Mouse (Mus musculus) lung, embryonic 15.5 days (tissue): Measurements from ENCODE around the gene Anapc13. TPM values are rescaled to one million over a fixed set of nuclear protein-coding genes. Genes with fewer than 3 reads are reported as not detected.

ENCODE experiments used
- ATAC-seq: fragments of 200-750 bp; cut with Nextera tagmentation; 2 replicates; pipeline ENCODE4 v1.8.0; 2017; ENCODE audit warnings: moderate number of reproducible peaks, borderline replicate concordance; ENCODE audit not compliant: low FRiP score, low TSS enrichment; ENCODE audit errors: extremely low read depth
- H3K27ac ChIP-seq: fragments of 300-500 bp; sonication (generic); 2 replicates; pipeline ENCODE4 v1.5.1; 2015; ENCODE audit warnings: moderate library complexity, mild to moderate bottlenecking, inconsistent platforms
- H3K27me3 ChIP-seq: fragments of 300-500 bp; sonication (generic); 2 replicates; pipeline ENCODE4 v1.6.1; 2015; ENCODE audit warnings: inconsistent platforms
- H3K36me3 ChIP-seq: fragments of 300-500 bp; sonication (generic); 2 replicates; pipeline ENCODE4 v1.6.1; 2015; ENCODE audit warnings: inconsistent platforms
- H3K4me1 ChIP-seq: fragments of 300-500 bp; sonication (generic); 2 replicates; pipeline ENCODE4 v1.6.1; 2015; ENCODE audit warnings: inconsistent platforms
- H3K4me2 ChIP-seq: fragments of 300-500 bp; sonication (generic); 2 replicates; pipeline ENCODE4 v1.6.1; 2015; ENCODE audit warnings: inconsistent platforms, mild to moderate bottlenecking, moderate library complexity
- H3K4me3 ChIP-seq: fragments of 300-500 bp; sonication (generic); 2 replicates; pipeline ENCODE4 v1.5.1; 2015; ENCODE audit warnings: mild to moderate bottlenecking, inconsistent platforms
- H3K9ac ChIP-seq: fragments of 300-500 bp; sonication (generic); 2 replicates; pipeline ENCODE4 v1.6.1; 2015; ENCODE audit warnings: inconsistent platforms
- H3K9me3 ChIP-seq: fragments of 300-500 bp; sonication (generic); 2 replicates; pipeline ENCODE4 v1.6.1; 2016; ENCODE audit warnings: inconsistent platforms
- WGBS: fragments of 180-500 bp; shearing (Covaris S2); methylation state at CpG from one replicate; pipeline ENCODE4 v1.1.7; 2015; 5-methylcytosine and 5-hydroxymethylcytosine counted together
- polyA plus RNA-seq: library from polyadenylated mRNA; unstranded; fragments of >200 nt; fragmentation: Nextera tagmentation; extraction: Ambion mirVana; gene quantifications from 2 replicates; pipeline ENCODE4 v1.2.1, GENCODE M21; 2015

Gene Anapc13
- polyA plus RNA-seq, 1 experiment from 2014 or later = 166 TPM

DNA sequence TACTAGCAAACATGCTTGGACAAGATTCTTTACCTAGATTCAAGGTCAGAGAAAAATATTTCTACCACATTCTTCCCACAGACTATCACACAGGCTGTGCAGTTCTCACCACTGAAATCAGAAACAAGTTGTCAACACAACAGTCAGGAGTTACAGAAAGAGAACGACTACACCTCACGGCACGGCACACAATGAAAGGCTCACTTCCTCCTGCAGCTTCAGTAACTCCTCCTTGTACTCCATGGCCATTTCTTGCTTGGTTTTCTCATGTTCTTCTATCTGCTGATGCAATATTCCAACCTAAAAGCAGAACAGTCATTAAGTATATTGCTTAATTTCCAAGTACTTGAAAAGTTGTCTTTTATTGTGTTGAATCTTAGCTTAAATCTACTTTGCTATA lies 11.0 kb upstream of the Anapc13 start:
- WGBS = 70% methylated on average over 3 of the region's 3 CpGs
- peaks cover 45% of the 10 kb centered on the region for H3K36me3 ChIP-seq
- no peaks in the 10 kb centered on the region for H3K27me3 ChIP-seq
- H3K4me2 ChIP-seq = no peak overlapping the region
- no peak for ATAC-seq
- H3K27ac ChIP-seq = no peak overlapping the region
- no peaks in the 10 kb centered on the region for H3K4me1 ChIP-seq
- H3K4me3 ChIP-seq = no peak overlapping the region
- H3K9me3 ChIP-seq = no peaks in the 10 kb centered on the region
- no peak overlapping the region for H3K9ac ChIP-seq

GRCm38 (mm10) chr9:102616267-102616666 lies 9.8 kb upstream of the Anapc13 start:
- H3K9ac ChIP-seq = no peak overlapping the region
- no peak for ATAC-seq
- no peak overlapping the region for H3K4me3 ChIP-seq
- H3K27me3 ChIP-seq = no peaks in the 10 kb centered on the region
- WGBS = 65% methylated on average over 9 of the region's 9 CpGs
- no peaks in the 10 kb centered on the region for H3K9me3 ChIP-seq
- H3K4me1 ChIP-seq = no peaks in the 10 kb centered on the region
- H3K36me3 ChIP-seq = peaks cover 42% of the 10 kb centered on the region
- H3K4me2 ChIP-seq = no peak overlapping the region
- H3K27ac ChIP-seq = no peak overlapping the region

GRCm38 (mm10) chr9:102621385-102621784 lies 4.7 kb upstream of the Anapc13 start:
- no peak overlapping the region for H3K27ac ChIP-seq
- H3K27me3 ChIP-seq = no peaks in the 10 kb centered on the region
- no peak overlapping the region for H3K4me2 ChIP-seq
- WGBS = 56% methylated on average over 5 of the region's 5 CpGs
- no peak overlapping the region for H3K9ac ChIP-seq
- H3K36me3 ChIP-seq = peaks cover 11% of the 10 kb centered on the region; the same call in 1 of the 2 replicates
- H3K9me3 ChIP-seq = no peaks in the 10 kb centered on the region
- H3K4me3 ChIP-seq = no peak overlapping the region
- peaks cover 8% of the 10 kb centered on the region for H3K4me1 ChIP-seq
- no peak for ATAC-seq

- H3K36me3 ChIP-seq = peaks cover 11% of the 10 kb centered on the region; the same call in 1 of the 2 replicates
- H3K4me2 ChIP-seq = no peak overlapping the region
- H3K4me1 ChIP-seq = peaks cover 12% of the 10 kb centered on the region
- no peak for ATAC-seq
- H3K27me3 ChIP-seq = no peaks in the 10 kb centered on the region
- no peak overlapping the region for H3K4me3 ChIP-seq
- no peaks in the 10 kb centered on the region for H3K9me3 ChIP-seq
- peak overlapping the region; percentile 39 for H3K27ac ChIP-seq
- no peak overlapping the region for H3K9ac ChIP-seq
- WGBS = 33% methylated on average over 5 of the region's 5 CpGs
These were observed 3.8 kb upstream of the Anapc13 start for GRCm38 (mm10) chr9:102622192-102622857.

GRCm38 (mm10) chr9:102622876-102623275 lies 3.2 kb upstream of the Anapc13 start:
- peaks cover 11% of the 10 kb centered on the region; the same call in 1 of the 2 replicates for H3K36me3 ChIP-seq
- peak overlapping the region; percentile 39 for H3K27ac ChIP-seq
- H3K4me1 ChIP-seq = peaks cover 18% of the 10 kb centered on the region
- H3K27me3 ChIP-seq = no peaks in the 10 kb centered on the region
- no peak for ATAC-seq
- no peak overlapping the region for H3K9ac ChIP-seq
- no peak overlapping the region for H3K4me3 ChIP-seq
- no peaks in the 10 kb centered on the region for H3K9me3 ChIP-seq
- WGBS = 77% methylated on average over 6 of the region's 6 CpGs
- H3K4me2 ChIP-seq = no peak overlapping the region

- no peaks in the 10 kb centered on the region for H3K9me3 ChIP-seq
- WGBS = 79% methylated on average over 7 of the region's 7 CpGs
- peaks cover 8% of the 10 kb centered on the region; the same call in 1 of the 2 replicates for H3K36me3 ChIP-seq
- H3K27me3 ChIP-seq = no peaks in the 10 kb centered on the region
- no peak overlapping the region for H3K9ac ChIP-seq
- no peak overlapping the region for H3K4me3 ChIP-seq
- ATAC-seq = no peak
- H3K27ac ChIP-seq = no peak overlapping the region
- H3K4me2 ChIP-seq = no peak overlapping the region
- H3K4me1 ChIP-seq = peaks cover 25% of the 10 kb centered on the region
These were observed 2.5 kb upstream of the Anapc13 start for GRCm38 (mm10) chr9:102623581-102623980.

GRCm38 (mm10) chr9:102625401-102625982 lies 604 bp upstream of the Anapc13 start:
- peaks cover 31% of the 10 kb centered on the region for H3K4me1 ChIP-seq
- no peaks in the 10 kb centered on the region for H3K36me3 ChIP-seq
- H3K27ac ChIP-seq = peak overlapping the region; percentile 97
- no peaks in the 10 kb centered on the region for H3K27me3 ChIP-seq
- H3K9me3 ChIP-seq = no peaks in the 10 kb centered on the region
- peak overlapping the region; percentile 87 for H3K4me3 ChIP-seq
- peak; percentile 45; the same call in 1 of the 2 replicates for ATAC-seq
- under 1% methylated on average over 27 of the region's 27 CpGs for WGBS
- peak overlapping the region; percentile 98 for H3K9ac ChIP-seq
- peak overlapping the region; percentile 56 for H3K4me2 ChIP-seq

GRCm38 (mm10) chr9:102626839-102627225 lies 736 bp downstream of the Anapc13 start:
- WGBS = 0% methylated on average over 9 of the region's 9 CpGs
- H3K4me1 ChIP-seq = peaks cover 35% of the 10 kb centered on the region
- H3K9me3 ChIP-seq = no peaks in the 10 kb centered on the region
- peak overlapping the region; percentile 97 for H3K27ac ChIP-seq
- peak overlapping the region; percentile 56 for H3K4me2 ChIP-seq
- peak overlapping the region; percentile 87 for H3K4me3 ChIP-seq
- H3K36me3 ChIP-seq = no peaks in the 10 kb centered on the region
- H3K9ac ChIP-seq = peak overlapping the region; percentile 98
- no peaks in the 10 kb centered on the region for H3K27me3 ChIP-seq
- no peak for ATAC-seq

- H3K9ac ChIP-seq = peak overlapping the region; percentile 98
- H3K36me3 ChIP-seq = no peaks in the 10 kb centered on the region
- H3K9me3 ChIP-seq = no peaks in the 10 kb centered on the region
- peak overlapping the region; percentile 87; the same call in 1 of the 2 replicates for H3K4me3 ChIP-seq
- ATAC-seq = no peak
- peak overlapping the region; percentile 56 for H3K4me2 ChIP-seq
- H3K27ac ChIP-seq = peak overlapping the region; percentile 97
- peaks cover 39% of the 10 kb centered on the region for H3K4me1 ChIP-seq
- no peaks in the 10 kb centered on the region for H3K27me3 ChIP-seq
- 58% methylated on average over 7 of the region's 7 CpGs for WGBS
These were observed 1.3 kb downstream of the Anapc13 start for GRCm38 (mm10) chr9:102627442-102627841.

- peaks cover under 1% of the 10 kb centered on the region for H3K36me3 ChIP-seq
- H3K4me3 ChIP-seq = no peak overlapping the region
- no peak overlapping the region for H3K27ac ChIP-seq
- no peaks in the 10 kb centered on the region for H3K27me3 ChIP-seq
- no peak for ATAC-seq
- no peak overlapping the region for H3K9ac ChIP-seq
- H3K9me3 ChIP-seq = no peaks in the 10 kb centered on the region
- H3K4me1 ChIP-seq = peaks cover 49% of the 10 kb centered on the region
- WGBS = 39% methylated on average over 7 of the region's 7 CpGs
- H3K4me2 ChIP-seq = no peak overlapping the region
These were observed 3.0 kb downstream of the Anapc13 start for GRCm38 (mm10) chr9:102629052-102629451.

- Histone ChIP-seq H3K4me1 (peaks cover 44% of the 10 kb centered on the region), H3K27ac (peak overlapping the region; percentile 58), H3K4me3 (no peak overlapping the region), H3K27me3 (no peaks in the 10 kb centered on the region), H3K9me3 (no peaks in the 10 kb centered on the region), H3K9ac (no peak overlapping the region), H3K4me2 (no peak overlapping the region), H3K36me3 (peaks cover 4% of the 10 kb centered on the region)
- WGBS = 51% methylated on average over 2 of the region's 2 CpGs
- no peak for ATAC-seq
These were observed 5.6 kb downstream of the Anapc13 start for GRCm38 (mm10) chr9:102631589-102632147.

DNA sequence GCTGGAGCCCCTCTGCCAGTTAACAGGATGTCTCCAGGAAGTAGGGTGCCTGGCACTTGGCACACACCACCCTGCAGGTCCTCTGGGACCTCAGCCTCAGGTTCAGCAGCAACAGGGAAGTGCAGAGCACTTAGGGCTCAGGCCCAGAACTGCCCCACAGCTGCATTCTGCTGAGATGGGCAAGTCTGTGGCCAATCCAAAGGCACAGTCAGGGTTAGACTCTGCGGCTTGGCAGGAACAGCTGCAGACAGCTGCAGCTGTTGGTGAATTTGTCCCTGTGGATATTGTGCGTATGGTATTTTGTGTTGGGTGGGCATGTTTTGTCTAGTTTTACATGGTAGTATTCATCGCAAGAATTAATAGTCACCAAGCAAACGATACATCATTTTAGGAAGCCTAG lies 6.1 kb downstream of the Anapc13 start:
- H3K27ac ChIP-seq = peak overlapping the region; percentile 58
- WGBS = 60% methylated on average over 4 of the region's 4 CpGs

More for the DNA sequence above, 6.1 kb downstream of the Anapc13 start:
- no peaks in the 10 kb centered on the region for H3K27me3 ChIP-seq
- no peak overlapping the region for H3K4me2 ChIP-seq
- H3K4me1 ChIP-seq = peaks cover 47% of the 10 kb centered on the region
- no peak overlapping the region for H3K4me3 ChIP-seq
- ATAC-seq = peak; percentile 59
- no peaks in the 10 kb centered on the region for H3K9me3 ChIP-seq
- no peak overlapping the region for H3K9ac ChIP-seq
- peaks cover 4% of the 10 kb centered on the region for H3K36me3 ChIP-seq
